Mouse (Mus musculus): Measurements from ENCODE around the gene Prrg2.

Gene Prrg2

DNA sequence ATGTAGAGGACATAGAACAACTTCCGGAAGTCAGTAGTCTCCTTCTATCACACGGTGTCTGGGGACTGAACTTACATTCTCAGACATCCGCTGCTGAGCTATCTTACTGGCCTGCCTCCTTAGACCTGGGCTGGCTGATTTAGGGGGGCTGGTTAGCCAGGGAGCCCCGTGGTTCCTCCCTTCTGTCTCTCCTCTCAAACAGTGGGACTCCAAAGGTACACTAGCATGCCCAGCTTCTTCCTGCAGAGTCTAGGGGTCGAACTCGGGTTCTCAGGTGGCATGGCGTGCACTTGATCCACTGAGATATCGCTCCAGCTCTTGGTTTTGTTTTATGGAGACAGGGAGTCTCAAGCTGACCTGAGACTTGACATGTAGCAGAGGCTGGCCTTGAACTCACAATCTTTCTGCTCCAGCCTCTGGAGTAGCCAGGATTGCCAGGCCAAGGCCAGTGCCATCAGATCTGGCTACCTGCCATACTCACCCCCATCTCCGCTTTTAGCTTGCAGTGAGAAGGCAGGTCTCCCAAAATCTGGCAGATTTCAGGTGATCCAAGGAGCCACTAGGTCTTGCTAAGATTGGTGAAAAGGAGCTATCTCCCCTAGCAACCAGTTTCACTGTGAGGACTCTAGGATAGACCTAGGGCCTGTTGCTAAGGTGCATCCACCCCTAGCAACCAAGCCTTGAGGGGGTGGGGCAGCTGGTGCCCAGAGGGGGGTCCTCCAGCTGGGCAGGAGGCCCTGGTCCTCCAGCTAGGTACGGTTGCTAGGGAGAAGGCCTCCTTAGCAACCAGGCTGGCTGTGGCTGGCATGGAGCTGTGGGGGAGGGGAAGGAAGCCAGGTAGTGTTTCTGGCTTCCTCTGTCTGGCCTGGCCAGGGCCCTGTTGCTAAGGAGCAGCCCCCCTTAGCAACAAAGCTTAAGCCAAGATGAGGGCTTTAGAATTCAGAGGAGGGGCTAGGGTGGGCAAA is 3.6 kb downstream of the Prrg2 start:
- DNase-seq (ENCODE audit: low spot score in 2 of 2), result no peak

DNA sequence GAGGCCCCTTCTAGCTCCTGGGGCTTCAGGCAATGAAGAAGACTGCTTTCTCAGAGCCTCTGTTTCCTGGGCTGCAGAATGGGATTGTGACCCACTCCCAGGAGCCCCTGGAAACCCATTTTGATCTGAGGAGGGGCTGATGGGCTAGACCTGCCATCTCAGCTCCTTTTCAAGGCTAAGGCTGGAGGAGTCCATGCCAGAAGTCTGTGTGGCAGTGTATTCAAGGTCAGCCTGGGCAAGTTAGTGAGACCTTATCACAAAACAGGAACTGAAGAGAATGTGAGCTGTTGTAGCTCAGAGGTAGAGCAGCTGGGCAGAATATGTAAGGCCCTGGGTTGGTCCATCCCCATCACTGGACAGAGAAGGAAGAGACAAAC is 5.5 kb downstream of the Prrg2 start:
- DNase-seq (ENCODE audit: low spot score in 2 of 2), result no peak

DNA sequence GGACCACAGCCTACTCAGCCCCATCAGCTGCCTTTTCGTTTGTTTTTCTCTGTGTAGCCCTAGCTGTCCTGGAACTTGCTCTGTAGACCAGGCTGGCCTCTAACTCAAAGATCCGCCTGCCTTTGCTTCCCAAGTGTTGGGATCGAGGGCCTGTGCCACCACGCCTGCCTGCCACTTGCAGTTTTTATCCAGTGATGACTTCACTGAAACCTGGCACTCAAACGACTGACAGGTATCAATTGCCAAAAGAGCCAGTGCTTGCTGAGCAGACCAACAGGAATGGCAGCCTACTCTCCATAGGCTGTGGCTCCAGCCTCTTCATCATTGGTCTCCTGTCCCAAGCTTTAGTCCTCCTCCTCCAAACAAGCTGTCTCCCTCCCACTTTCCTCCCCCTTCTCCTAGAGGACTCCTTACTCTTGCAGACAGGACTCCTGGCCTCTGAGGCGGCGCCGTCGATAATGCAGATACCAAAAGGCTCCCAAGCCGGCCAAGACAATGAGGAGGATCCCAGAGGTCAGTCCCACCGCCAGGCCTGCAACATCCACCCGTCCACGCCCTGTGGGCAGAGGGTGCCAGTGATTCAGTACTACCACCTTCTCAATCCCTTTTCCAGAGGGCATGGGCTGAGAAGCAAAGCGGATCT is 6.0 kb downstream of the Prrg2 start:
- DNase-seq (ENCODE audit: low spot score in 2 of 2), result no peak

DNA sequence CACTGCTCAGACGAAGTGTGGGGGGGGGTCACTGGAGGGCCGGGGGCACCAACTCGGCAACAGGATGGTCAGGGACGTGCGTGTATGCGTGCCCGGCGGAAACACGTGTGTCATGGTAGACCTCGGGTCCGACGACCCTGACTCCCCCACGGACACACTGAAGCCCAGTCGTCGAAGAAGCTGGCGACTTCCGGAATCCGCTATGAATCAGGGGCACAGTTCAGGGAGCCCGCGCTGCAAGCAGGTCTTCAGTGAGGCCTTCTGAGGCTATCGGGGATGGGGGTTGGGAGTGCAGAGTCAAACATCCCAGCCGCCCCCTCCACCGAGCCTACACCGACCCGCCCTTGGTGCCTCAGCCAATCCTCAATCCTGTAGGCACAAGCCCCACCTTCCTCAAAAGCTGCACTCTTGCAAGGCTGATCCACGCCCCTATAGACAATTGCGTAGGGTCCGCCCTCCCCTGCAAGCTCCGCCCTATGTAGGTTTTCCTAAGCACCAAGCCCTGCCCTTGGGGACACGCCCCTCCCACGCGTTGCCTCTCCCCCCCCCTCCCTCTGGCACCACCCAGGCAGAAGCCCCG is 8.5 kb downstream of the Prrg2 start:
- DNase-seq (ENCODE audit: low spot score in 2 of 2), result peak; percentile 79 to 80

DNA sequence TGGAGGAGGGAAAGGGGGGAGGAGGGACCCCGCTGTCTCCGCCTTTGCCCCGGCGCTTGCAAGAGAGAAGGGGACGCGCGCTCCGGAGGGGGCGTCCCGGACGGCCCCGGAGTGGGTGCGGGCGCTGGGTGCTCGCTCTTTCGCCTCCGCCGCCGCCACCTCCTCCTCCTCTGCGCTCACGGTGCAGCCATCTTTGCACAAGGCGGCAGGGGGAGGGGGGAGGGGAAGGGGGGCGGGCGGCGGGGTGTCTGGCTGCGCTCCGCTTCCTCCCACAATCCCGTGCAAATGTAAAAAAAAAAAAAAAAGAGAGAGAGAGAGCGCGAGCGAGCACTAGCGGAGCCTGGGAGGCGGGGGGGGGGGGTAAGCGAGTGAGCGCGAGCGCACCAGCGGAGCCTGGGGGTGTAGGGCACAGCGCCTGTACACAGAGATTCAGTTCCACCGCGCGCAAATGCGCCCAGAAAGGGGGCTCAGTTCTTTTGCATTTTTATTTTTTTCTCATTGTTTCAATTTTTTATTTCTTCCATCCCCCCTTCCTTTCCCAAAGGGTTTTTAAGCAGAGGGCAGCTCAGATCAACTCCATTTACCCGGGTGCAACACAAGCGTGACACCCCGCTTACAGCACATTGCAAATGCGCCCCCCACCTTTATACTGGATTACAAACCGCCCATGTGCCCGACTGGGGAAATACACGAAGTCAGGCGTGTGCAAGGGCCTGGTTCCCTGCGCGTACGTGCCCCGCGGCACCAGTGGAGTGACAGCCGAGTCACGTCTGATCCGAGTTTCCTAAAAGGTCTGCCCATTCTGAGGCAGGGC is 9.2 kb downstream of the Prrg2 start:
- peak; percentile 48 to 55 for DNase-seq (ENCODE audit: low spot score in 2 of 2)

DNA sequence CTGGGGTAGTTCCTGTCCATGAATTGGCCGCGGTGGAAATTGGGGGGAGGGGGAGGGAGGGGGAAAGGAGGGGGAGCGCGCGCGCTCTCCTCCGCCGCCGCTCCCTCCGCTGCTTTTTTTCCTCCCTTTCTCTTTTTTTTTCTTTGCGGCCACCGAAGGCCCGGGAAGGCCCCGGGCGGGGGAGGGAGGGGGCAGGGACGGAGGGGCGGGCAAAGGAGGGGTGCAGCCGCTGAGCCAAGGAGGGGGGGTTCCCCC is 9.7 kb downstream of the Prrg2 start, which contains the start of gene Prr12:
Prr12 (minus strand) TSS at position 20 of the 255 bp plus-strand sequence.
- no peak for DNase-seq (ENCODE audit: low spot score in 2 of 2)

DNA sequence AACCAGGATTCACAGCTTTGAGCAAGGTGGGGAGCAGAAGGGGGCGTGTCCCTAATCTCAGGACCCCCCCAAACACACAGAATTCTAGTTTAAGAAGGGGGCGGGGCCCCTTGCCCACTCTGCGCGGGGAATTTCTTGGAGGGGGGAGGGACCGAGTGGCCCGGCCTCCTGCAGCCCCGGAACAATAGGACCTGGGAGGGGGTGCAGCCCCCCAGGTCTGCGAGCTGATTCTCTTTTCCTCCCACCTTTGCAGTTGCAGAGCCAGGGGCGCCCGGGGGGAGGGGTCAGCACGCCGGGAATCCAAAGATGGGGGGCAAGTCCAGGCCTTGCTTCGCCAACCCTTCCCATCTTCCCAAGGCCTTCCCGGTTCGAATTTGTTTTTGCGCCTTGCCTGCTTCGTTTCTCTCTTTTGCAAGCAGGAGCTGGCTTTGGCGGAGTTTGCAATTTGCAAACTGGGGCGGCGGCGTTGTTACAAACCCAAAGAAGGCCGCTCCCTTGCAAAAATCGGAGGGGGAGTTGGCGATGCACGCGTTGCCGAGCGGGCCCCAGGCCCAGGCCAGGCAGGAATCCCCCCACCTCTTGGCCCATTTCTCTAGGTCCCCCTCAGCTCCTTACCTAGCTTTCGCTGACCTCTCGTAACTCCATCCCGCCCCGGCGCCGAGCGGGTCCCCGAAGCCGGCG is 10.2 kb downstream of the Prrg2 start:
- DNase-seq (ENCODE audit: low spot score in 2 of 2), result no peak

DNA sequence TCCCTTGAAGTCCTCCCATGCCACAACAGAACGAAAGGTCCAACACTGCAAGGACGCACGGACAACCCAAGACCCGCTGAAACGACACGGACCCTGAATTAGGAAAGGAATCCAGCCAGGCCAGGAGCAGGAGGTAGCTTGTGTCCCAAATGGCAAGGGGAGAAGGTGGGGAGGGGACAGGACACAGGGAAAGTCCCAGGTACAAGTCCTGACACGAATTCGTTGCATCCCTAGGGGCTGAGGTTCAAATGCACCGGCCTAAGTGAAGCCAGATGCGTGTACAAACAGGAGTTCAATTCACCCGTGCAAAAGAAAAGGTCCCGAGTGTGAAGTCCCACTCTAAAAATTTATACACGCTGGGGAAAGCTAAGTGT is 10.9 kb downstream of the Prrg2 start:
- no peak for DNase-seq (ENCODE audit: low spot score in 2 of 2)

DNA sequence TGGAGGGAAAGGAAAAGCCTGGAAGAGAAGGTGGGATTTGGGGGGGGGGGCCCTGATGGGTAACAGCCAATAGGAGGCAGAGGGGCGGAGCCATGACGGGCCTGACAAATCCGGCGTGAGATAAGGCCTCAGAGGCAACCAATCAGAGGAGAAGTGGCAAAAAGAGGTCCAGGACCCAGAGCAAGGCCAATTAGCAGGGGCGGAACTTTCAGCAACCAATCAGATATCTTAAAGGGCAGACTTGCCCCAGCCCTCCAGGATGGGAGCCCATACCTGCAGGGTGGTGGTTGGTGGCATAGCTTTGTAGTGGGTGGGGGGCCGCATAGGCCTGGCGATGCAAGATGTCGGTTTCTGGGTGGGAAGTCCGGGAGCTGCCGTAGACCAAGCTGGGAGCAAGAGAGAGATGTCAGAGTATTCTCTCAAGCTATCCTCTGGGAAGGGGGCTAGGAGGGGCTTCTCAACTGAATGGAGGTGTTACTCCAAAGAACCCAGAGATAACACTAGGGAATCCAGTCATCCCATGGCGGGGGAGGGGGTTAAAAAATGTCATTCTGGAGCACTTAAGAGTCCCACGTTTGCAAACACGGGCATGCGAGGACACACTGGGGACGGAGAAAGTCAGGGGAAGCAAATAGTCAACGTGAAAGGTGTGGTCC is 11.4 kb downstream of the Prrg2 start:
- DNase-seq (ENCODE audit: low spot score in 2 of 2), result peak in 1 of 2 experiments; percentile 36

DNA sequence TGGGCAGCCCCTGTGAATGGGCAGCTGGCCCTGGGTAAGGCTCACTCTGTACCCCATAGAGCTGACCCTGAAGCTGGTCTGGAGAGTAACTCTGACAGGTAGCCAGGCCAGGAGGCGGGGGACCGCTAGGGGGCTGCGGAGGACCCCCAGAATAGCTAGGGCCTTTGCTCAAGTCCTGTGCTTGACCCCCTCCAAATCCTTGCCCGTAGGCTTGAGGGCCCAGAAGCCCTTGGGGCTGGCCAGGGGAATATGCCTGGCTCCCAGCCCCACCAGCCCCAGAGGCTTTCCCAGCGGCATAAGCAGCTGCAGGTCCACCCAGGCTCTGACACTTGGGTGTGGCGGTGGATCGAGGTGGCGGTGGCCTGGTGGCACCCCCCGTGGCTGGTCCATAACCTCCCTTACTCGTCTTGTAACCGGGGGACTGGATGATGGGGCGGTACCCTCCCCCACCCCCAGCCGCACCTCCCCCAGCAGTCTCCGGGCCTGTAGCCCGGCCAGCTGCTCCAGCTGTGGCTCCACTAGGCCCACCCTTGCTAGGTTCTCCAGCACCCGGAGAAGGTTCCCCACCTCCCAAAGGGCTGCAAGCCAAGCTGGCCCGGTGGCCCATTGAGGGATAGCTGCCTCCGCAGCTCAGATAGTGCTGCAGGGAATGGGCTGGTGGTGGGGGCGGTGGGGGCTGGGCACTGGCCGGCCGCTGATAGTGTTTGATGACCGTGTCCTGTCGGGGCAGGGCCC is 13.4 kb downstream of the Prrg2 start:
- DNase-seq (ENCODE audit: low spot score in 2 of 2), result no peak

DNA sequence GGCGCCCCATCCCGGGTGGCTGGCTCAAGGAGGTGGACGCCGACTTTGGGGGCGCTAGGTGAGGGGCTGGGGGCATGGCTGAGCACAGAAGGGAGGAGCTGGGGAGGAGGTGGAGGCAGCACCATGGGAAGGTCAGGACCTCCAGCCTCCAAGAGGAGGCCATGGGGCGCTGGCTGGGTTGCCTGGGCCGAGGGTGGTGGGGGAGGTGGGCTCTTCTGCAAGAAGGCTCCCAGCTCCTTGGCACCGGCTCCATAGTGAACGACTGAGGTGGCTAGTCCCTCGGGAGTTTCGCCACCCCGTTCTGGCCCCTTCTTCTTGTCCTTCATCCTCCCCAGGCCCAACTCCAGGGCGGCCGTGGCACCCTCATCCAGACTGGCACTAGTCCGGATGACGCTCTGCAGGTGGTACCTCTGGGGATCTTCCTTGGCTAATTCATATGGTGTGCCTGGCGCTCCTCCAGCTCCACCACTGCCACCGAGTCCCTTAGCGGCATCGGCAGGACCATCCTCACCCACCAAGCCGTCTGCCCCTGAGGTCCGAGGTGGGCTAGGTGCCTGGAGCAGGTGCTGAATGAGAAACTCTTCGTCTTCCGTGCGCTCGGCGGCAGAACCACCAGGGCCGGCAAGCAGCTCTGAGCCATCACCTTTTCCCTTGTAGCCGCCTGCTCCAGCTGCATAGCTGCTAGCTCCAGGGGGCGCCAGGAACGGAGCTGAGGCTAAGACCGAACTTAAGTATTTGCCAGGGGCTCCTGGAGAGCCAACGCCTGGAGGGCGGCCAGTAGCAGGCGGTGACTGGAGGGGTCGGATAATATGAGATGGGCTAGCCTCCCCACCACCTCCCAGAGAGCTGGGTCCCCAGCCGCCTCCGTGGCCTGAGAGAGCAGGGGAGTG is 14.2 kb downstream of the Prrg2 start:
- no peak for DNase-seq (ENCODE audit: low spot score in 2 of 2)

DNA sequence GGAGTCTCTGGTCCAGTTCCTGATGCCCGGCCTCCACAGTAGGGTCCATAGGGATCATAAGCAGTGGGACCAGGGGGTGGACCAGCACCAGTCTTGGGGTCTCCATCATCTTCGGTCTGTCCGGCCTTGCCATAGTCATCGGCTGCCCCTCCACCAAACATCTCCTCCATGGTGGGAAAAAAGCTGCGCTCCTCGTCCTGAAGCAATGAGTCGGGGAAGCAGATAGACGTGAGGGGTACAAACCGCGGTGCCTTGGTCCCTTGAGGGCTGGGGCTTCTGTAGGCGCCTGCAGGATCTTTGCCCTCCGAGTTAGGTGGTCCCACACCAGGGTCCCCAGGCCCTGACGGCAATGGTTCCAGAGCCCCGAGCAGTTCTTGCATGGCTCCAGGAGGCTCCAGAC is 15.0 kb downstream of the Prrg2 start:
- DNase-seq (ENCODE audit: low spot score in 2 of 2), result no peak

DNA sequence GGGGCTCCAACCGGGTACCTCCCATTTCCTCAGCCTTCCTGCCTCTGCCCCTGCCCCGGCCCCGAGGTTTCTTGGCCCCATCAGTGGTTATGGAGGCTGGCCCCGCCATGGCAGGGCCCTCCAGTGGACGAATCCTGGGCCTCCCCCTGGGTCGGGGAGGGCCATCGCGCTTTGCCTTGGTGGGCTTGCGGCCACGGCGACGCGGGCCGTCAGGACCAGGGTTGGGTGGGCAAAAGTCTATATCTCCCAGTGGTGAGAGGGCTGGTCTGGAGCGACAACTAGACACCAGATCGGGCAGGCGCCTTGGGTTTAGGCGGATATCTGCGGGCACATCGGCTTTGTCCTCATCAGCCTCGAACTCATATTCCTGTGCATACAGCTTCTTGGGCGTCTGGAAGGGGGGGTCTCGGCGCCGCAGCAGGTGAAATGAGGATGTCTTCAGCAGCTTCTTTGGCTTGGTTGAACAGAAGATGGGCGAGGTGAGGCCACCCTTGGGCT is 15.6 kb downstream of the Prrg2 start:
- DNase-seq (ENCODE audit: low spot score in 2 of 2), result no peak

DNA sequence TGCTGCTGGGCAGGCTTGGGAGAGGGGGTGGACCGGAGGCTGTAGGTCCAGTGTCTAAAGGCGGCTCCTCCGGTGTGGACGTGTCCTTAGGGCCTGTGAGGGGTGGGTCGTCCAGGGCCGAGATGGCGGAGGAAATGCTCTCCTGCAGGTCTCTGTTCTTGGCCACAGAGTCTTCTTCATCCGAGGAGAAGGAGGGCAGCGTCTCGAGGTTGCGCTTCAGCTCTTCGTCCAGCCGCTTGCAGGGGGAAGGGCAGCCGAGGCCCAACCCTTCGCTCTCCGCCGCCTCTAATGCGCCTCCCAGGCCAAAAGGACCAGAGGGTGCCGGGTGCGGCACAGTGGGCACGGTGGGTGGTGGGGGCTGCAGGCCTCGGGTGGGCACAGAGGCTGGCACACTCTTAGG is 16.7 kb downstream of the Prrg2 start:
- no peak for DNase-seq (ENCODE audit: low spot score in 2 of 2)

DNA sequence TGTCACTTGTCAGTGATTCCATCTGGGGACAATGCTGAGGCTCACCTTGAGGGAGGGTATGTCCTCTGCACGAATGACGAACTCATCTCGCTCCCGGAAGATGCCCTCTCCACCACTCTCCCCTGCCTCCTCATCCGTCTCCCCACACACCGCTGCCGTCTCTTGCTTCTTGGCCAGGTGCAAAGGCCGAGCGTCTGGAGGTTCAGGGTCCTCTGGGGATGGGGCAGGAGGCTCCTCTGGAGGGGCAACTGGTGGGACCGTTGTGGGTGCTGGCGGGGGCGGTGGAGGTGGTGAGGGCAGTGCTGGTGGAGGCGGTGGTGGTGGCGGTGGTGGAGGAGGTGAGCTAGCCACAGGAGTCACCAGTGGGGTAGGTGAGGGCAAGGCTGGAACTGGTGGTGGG is 19.2 kb downstream of the Prrg2 start:
- DNase-seq (ENCODE audit: low spot score in 2 of 2), result no peak

DNA sequence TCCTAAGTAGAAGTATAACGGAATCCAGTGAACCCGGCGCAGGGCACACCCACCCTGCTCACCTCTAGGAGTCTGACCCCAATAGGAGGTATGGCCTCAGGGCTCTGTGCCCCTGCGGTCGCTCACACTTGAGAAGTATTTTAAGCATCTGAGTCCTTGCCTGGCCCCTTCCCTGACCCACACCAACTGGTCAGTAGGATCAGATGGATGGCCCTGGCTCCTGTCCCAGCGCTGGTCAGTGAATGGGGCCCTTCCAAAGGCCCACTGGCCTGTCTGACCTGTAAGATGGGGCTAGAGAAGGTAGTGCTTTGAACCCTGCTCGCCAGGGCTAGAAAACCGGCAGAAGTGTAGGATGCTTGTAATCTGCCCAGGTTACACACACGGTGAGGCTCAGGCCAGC is 21.6 kb downstream of the Prrg2 start:
- no peak for DNase-seq (ENCODE audit: low spot score in 2 of 2)

DNA sequence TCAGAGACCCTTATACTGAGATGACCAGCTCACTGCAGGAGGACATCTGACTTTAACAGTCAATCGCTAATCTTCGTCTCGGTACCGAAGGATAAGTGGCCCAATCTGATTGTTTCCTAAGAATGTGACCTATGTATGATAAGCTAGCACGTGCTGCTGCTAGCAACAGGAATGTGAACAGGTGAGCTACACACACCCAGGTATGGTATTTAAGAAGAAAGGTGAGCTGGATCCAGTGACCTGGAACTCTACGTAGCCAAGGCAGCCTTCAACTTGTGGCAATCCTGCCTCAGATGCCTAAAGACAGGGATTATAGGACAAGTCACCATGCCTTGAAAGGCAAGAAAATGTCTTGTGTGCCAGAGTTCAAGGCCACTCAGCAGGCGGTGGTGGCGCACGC is 24.1 kb downstream of the Prrg2 start:
- no peak for DNase-seq (ENCODE audit: low spot score in 2 of 2)

DNA sequence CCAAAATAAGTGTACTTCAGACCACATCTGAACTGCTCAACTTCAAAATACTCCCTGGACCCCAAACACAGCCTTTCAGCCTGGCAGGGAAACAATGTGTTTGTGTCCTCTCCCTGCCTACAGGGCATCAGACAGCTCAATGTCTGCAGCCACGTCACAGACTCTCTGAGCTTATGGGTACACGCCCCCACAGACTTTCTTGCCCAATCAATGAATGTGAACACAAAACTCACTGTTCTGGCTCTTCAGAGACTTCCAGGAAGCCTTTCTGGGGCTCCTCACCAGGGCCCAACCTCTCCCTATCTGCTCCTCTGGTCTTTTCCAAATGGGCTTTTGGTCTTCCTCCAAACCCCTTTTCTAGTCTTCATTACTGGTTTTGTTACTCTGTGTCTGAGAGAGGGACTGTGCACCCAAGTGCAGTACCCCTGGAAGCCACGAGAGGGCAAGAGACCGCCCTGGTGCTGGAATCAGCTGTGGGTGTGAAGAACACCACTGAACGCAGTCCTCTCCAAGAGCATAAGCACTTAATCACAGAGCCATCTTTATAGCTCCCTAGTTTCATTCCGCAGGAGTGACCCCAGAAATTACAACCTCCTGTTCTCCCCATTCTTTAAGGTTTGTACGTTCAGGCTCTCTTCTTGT is 24.6 kb downstream of the Prrg2 start:
- peak; percentile 59 to 75 for DNase-seq (ENCODE audit: low spot score in 2 of 2)

DNA sequence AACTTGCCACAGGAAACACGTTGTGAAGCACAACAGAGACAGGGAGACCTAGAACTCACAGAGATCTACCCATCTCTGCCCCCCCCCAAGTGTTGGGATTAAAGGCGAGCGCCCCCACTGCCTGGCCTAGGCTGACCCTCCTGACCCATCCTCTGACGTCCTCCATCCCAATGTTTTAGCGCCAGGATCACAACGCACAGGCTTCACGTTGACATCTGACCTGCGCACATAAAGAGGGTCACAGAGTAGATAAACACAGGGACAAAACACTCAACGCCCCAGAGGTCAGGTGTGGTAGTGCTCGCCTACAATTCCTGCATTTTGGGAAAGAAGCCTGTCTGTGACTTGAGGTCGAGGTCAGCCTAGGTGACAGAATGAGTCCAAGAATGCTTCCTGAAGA is 25.8 kb downstream of the Prrg2 start:
- no peak for DNase-seq (ENCODE audit: low spot score in 2 of 2)
